Mouse (Mus musculus) heart, embryonic 12.5 days (tissue): ENCODE measurements around the gene Snx8. TPM values are rescaled to one million over a fixed set of nuclear protein-coding genes. Genes with fewer than 3 reads are reported as not detected.

Experiments used
- ATAC-seq: fragments of 200-750 bp; cut with Nextera tagmentation; 2 replicates; pipeline ENCODE4 v1.8.0; 2017; ENCODE audit warnings: moderate TSS enrichment, moderate library complexity; ENCODE audit not compliant: insufficient number of reproducible peaks, low FRiP score
- H3K27ac ChIP-seq: fragments of 300-500 bp; sonication (generic); 2 replicates; pipeline ENCODE4 v1.5.1; 2016; ENCODE audit warnings: mild to moderate bottlenecking, moderate library complexity; ENCODE audit not compliant: poor library complexity, severe bottlenecking
- H3K27me3 ChIP-seq: fragments of 300-500 bp; sonication (generic); replicated peaks from 2 replicates; pipeline ENCODE4 v1.6.1; 2016; ENCODE audit warnings: mild to moderate bottlenecking, moderate library complexity
- H3K36me3 ChIP-seq: fragments of 300-500 bp; sonication (generic); 2 replicates; pipeline ENCODE4 v1.6.1; 2016; ENCODE audit warnings: mild to moderate bottlenecking, moderate library complexity
- H3K4me1 ChIP-seq: fragments of 300-500 bp; sonication (generic); replicated peaks from 2 replicates; pipeline ENCODE4 v1.6.1; 2016; ENCODE audit warnings: mild to moderate bottlenecking
- H3K4me2 ChIP-seq: fragments of 300-500 bp; sonication (generic); 2 replicates; pipeline ENCODE4 v1.6.1; 2016; ENCODE audit warnings: mild to moderate bottlenecking, moderate library complexity
- H3K4me3 ChIP-seq: fragments of 300-500 bp; sonication (generic); 2 replicates; pipeline ENCODE4 v1.5.1; 2016; ENCODE audit warnings: mild to moderate bottlenecking
- H3K9ac ChIP-seq: fragments of 300-500 bp; sonication (generic); 2 replicates; pipeline ENCODE4 v1.6.1; 2016; ENCODE audit warnings: mild to moderate bottlenecking, moderate library complexity
- H3K9me3 ChIP-seq: fragments of 300-500 bp; sonication (generic); replicated peaks from 2 replicates; pipeline ENCODE4 v1.6.1; 2016; ENCODE audit warnings: mild to moderate bottlenecking, moderate library complexity
- WGBS: fragments of 180-500 bp; shearing (Covaris S2); methylation state at CpG from one replicate; pipeline ENCODE4 v1.1.7; 2016; 5-methylcytosine and 5-hydroxymethylcytosine counted together
- polyA plus RNA-seq: library from polyadenylated mRNA; unstranded; fragments of >200 nt; fragmentation: Nextera tagmentation; extraction: Ambion mirVana; gene quantifications from 2 replicates; pipeline ENCODE4 v1.2.1, GENCODE M21; 2016

Gene Snx8
- polyA plus RNA-seq, 1 experiment from 2014 or later = 15.2 TPM

DNA sequence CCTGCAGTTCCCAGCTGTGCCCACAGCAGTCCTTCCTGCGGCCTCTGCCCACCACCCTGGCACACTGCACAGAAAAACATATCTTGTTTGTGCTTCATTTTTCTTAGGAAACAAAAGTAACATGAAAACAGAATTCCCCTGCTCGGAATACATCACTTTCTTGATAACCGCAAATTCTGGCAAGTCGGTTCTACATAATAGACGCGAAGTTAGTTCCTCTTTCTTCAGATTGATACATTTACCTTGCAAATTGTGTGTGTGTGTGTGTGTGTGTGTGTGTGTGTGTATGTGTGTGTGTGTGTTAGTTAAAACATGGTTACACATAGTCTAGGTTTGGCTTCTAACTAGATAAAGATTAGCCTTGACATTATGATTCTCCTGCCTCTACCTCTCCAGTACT lies 6.4 kb downstream of the Snx8 start:
- Histone ChIP-seq H3K27me3 (no peaks in the 10 kb centered on the region), H3K9me3 (no peaks in the 10 kb centered on the region), H3K27ac (no peak overlapping the region), H3K4me2 (no peak overlapping the region), H3K4me1 (peaks cover 44% of the 10 kb centered on the region), H3K9ac (no peak overlapping the region), H3K36me3 (no peaks in the 10 kb centered on the region), H3K4me3 (no peak overlapping the region)
- no peak for ATAC-seq
- 89% methylated on average over 6 of the region's 6 CpGs for WGBS

DNA sequence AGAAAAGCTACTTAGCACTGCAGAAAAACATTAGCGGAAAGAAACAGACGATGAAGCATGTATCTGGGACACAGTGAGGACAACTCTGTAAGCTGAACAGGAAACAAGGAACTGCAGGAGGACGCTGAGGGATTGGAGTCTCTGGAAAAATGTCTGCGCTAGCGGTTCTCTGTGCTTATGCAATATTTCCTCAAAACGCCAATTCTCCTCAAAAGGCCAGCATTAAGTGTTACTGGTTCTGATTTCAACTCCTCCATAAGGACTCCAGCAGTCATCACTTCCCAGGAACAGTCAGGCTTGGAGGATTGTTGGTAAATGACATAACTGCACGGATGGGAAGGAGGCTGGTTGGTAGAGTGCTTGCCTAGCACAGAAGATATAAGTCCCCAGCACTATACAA lies 7.9 kb downstream of the Snx8 start:
- Histone ChIP-seq H3K27me3 (no peaks in the 10 kb centered on the region), H3K4me3 (no peak overlapping the region), H3K4me1 (peaks cover 39% of the 10 kb centered on the region), H3K9ac (no peak overlapping the region), H3K36me3 (no peaks in the 10 kb centered on the region), H3K9me3 (no peaks in the 10 kb centered on the region), H3K4me2 (no peak overlapping the region), H3K27ac (no peak overlapping the region)
- WGBS = 83% methylated on average over 7 of the region's 7 CpGs
- ATAC-seq = no peak

DNA sequence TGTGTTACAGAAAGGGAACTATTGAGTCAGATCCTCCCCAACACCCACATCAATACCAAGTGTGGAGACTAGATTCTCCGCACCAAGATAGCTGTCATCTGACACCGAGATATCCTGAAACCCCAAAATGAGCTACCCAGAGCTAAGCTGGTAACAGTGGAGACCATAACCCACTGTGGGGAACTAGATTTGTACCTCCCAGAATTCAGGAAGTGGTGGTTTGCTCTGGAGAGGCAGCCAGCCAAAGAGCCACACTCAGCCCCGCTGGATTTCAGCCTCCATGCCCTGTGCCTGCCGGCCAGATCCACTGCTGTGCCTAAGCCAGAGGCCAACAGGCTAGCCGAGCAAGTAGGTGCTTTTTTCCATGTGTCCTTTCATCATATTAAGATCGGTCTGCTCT lies 9.8 kb downstream of the Snx8 start:
- Histone ChIP-seq H3K4me2 (no peak overlapping the region), H3K4me3 (no peak overlapping the region), H3K4me1 (peaks cover 39% of the 10 kb centered on the region), H3K36me3 (no peaks in the 10 kb centered on the region), H3K27ac (no peak overlapping the region), H3K9me3 (no peaks in the 10 kb centered on the region), H3K27me3 (no peaks in the 10 kb centered on the region), H3K9ac (no peak overlapping the region)
- no peak for ATAC-seq
- WGBS = 68% methylated on average over 6 of the region's 6 CpGs

DNA sequence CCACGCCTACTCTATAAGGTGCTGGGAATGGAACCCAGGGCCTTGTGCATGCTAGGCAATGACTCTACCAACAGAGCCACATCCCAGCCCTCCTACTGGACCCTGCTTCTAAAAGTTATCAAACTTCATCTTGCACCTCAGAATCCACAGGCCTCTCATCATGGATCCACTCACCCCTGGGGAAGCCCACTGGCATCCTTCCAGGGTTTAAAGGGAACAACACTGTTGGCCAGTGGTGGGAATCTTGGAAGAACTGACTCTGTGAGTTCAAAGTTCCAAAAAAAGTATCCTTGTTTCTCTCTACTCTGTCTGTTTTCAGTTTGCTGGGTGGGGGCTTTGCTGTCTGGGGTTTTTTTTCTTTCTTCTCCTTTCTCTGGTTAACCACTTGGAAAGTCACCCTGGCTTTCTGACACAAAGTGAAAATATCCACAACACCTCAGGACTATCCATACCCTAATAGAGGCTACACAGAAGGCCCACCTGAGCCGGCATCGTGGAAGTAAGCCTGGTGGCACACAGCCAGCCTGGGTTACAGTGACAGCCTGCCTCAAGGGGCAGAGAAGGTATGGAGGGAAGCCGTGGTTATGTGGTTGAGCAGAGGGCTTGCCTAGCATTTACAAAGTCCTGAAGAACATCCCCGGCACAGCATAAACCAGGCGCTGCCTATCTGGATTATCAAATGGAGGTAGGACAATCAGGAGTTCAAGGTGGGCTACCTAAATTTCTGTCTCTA lies 10.8 kb downstream of the Snx8 start:
- WGBS = 89% methylated on average over 6 of the region's 6 CpGs
- Histone ChIP-seq H3K27me3 (no peaks in the 10 kb centered on the region), H3K27ac (no peak overlapping the region), H3K9me3 (no peaks in the 10 kb centered on the region), H3K4me2 (no peak overlapping the region), H3K36me3 (no peaks in the 10 kb centered on the region), H3K9ac (no peak overlapping the region), H3K4me3 (no peak overlapping the region), H3K4me1 (peaks cover 38% of the 10 kb centered on the region)
- no peak for ATAC-seq

DNA sequence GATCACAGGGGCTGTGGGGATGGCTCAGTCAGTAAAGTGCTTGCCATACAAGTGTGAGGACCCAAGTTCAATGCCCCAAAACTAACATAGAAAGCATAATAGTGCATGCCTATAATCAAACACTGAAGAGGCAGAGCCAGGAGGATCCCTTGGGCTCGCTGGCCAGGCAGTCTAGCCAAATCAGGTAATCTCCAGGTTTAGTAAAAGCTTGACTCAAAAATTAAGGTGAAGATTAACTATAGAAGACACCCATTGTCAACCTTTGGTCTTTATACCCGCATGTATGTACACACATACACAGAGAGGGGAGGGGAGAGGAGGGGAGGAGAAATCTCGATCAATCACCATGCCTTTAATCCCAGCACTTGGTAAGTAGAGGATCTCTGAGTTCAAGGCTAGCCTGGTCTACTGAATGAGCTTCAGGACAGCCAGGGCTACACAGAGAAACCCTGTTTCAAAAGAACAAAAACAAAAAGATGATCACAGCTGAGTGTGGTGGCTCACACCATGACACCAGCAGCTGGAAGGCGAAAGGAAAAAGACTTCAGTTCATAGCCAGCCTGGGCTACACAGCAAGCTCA lies 13.7 kb downstream of the Snx8 start:
- no peak overlapping the region for H3K27ac ChIP-seq
- H3K9ac ChIP-seq = no peak overlapping the region
- no peak overlapping the region for H3K4me3 ChIP-seq
- ATAC-seq = no peak
- no peaks in the 10 kb centered on the region for H3K27me3 ChIP-seq
- H3K4me2 ChIP-seq = no peak overlapping the region
- WGBS = 86% methylated on average over 4 of the region's 4 CpGs
- H3K4me1 ChIP-seq = peaks cover 40% of the 10 kb centered on the region
- H3K36me3 ChIP-seq = no peaks in the 10 kb centered on the region
- no peaks in the 10 kb centered on the region for H3K9me3 ChIP-seq

DNA sequence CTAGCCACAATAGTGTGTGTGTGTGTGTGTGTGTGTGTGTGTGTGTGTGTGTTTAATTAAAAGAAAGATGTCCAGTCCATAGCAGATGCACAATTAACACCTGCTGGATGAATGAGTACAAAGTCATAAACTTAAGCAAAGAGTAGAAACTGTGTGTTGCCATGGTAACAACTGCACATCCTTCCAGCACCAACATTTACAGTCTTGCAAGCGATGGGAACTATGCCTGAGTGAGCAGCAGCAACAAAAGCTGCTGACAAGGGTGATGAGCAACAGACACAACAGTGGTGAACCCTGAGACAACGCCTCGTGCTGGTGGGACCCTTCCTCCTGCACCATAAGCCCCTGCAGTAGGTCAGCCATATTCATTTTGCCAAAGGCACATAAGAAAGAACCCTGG lies 14.8 kb downstream of the Snx8 start:
- Histone ChIP-seq H3K9me3 (no peaks in the 10 kb centered on the region), H3K4me3 (no peak overlapping the region), H3K36me3 (no peaks in the 10 kb centered on the region), H3K27ac (no peak overlapping the region), H3K4me1 (peaks cover 40% of the 10 kb centered on the region), H3K4me2 (no peak overlapping the region), H3K27me3 (no peaks in the 10 kb centered on the region), H3K9ac (no peak overlapping the region)
- 28% methylated on average over 3 of the region's 3 CpGs for WGBS
- ATAC-seq = no peak

DNA sequence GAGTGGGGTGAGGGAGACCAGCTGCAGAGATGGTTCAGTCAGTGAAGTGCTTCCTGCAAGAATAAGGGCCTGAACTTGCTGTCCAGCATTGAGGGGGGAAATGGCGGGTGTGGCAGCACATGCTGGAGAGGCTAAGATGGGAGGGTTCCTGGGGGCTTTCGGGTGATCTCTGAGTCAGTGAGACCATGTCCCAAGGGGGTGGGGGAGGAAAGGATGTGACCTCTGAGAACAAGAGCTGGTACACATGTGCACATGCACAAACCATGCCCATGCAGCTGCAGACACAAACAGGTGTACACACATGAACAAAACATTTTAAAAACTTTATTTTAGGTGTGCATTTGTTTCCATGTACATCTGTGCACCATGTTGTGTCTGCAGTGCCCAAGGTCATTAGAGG lies 15.4 kb downstream of the Snx8 start:
- Histone ChIP-seq H3K27me3 (no peaks in the 10 kb centered on the region), H3K4me3 (no peak overlapping the region), H3K9ac (no peak overlapping the region), H3K4me1 (peaks cover 37% of the 10 kb centered on the region), H3K9me3 (no peaks in the 10 kb centered on the region), H3K36me3 (no peaks in the 10 kb centered on the region), H3K27ac (no peak overlapping the region), H3K4me2 (no peak overlapping the region)
- WGBS = 54% methylated on average over 2 of the region's 2 CpGs
- no peak for ATAC-seq

DNA sequence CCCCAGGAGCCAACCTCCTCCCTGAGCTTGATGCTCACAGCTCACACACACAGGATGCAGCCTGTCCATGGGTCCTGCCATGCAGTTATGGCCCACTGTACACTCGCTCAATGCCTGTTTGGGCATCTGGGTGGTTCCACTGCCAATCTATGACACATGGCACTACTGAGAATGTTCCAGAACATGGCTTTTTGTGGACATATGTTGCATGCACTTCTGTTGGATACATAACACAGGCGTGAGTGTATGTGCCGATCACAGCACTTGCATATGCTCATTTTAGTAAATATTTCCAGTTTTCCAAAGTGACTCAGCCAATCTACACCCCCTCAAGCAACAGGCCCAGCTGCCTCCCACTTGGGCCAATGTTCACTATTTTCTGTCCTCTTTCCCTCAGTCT lies 17.4 kb downstream of the Snx8 start:
- Histone ChIP-seq H3K9me3 (no peaks in the 10 kb centered on the region), H3K9ac (no peak overlapping the region), H3K4me1 (peaks cover 30% of the 10 kb centered on the region), H3K4me3 (no peak overlapping the region), H3K27me3 (no peaks in the 10 kb centered on the region), H3K36me3 (no peaks in the 10 kb centered on the region), H3K4me2 (no peak overlapping the region), H3K27ac (no peak overlapping the region)
- no peak for ATAC-seq
- 94% methylated on average over 3 of the region's 3 CpGs for WGBS

DNA sequence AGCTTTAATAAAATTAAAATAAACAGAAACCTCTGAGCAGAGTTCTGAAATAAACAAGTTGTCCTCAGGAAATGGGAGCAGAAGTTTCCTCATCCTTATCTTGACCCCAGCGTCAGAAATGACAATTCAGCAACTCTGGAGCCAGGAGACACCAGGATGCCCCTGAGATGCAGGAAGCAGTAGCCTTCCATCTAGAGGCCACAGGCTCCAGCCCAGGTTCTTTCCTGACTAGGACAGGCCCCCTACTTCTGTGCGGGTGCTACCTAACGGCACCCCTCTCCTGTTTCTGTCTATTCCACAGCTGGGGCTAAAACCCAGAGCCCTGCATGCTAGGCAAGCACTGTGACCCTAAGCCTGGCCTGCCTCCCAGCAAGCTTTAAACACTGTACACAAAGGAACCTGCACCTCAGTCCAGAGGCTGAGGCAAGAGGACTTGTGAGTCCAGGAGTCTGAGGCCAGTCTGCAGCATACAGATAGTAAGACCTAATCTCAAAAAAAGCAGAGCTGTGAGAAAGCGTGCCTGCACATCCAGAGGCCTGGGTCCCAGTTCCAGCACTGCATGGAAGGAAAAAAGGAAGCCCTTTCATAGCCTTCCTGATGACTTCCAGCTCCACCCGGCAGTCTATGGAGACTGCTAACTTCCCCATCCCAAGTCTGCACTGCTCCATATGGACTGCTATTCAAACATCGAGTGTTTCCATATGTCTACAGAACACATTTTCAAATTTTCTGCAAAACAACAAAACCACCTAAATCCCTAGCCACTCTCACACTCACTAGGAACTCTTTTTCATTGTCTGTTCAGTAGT lies 18.4 kb downstream of the Snx8 start:
- H3K4me1 ChIP-seq = peaks cover 30% of the 10 kb centered on the region
- no peak overlapping the region for H3K4me3 ChIP-seq
- peak; percentile 74; the same call in 1 of the 2 replicates for ATAC-seq
- peak overlapping the region; percentile 61 for H3K27ac ChIP-seq
- 44% methylated on average over 6 of the region's 6 CpGs for WGBS
- H3K36me3 ChIP-seq = no peaks in the 10 kb centered on the region
- no peaks in the 10 kb centered on the region for H3K27me3 ChIP-seq
- no peaks in the 10 kb centered on the region for H3K9me3 ChIP-seq
- H3K4me2 ChIP-seq = no peak overlapping the region
- no peak overlapping the region for H3K9ac ChIP-seq

DNA sequence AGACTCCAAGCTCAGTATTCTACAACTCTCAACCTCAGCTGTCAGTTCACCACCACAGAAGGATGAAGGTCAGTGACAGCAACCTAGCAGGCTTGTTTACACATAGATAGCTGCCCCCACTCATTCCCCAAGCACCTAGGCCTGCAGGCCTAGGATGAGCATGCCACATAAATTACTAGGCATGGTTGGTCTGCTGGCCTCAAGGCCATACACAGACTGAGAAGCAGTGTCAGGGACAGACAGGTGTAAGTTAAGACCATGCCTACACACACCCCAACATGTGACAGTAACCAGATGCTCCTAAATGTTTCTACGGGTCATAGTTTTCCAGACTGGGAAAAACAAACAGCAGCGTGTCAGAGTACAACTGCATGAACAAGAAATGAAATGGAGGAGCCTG lies 19.6 kb downstream of the Snx8 start:
- Histone ChIP-seq H3K27me3 (no peaks in the 10 kb centered on the region), H3K4me3 (no peak overlapping the region), H3K4me2 (no peak overlapping the region), H3K9ac (no peak overlapping the region), H3K9me3 (no peaks in the 10 kb centered on the region), H3K27ac (no peak overlapping the region), H3K4me1 (peaks cover 30% of the 10 kb centered on the region), H3K36me3 (no peaks in the 10 kb centered on the region; the same call in 1 of the 2 replicates)
- WGBS = 72% methylated on average over 2 of the region's 2 CpGs
- no peak for ATAC-seq

DNA sequence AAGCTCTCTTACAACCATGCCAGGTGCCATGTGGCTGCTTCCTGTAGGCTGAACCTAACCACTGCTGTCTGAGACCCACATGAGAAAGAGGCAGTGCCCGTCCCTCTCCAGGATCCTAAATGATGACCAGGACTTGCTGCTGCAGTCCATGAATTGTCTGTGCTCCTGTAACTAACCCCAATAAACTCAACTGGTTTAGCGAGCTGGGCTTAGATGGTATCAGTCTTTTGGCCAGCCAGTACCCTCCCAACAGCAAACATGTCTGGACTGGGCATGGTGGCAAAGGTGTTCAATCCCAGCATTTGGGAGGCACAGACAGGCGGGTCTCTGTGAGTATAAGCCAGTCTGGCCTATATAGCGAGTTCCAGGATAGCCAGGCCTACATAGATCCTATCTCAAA lies 20.1 kb downstream of the Snx8 start:
- H3K4me1 ChIP-seq = peaks cover 25% of the 10 kb centered on the region
- no peak overlapping the region for H3K4me3 ChIP-seq
- H3K27ac ChIP-seq = no peak overlapping the region
- H3K9me3 ChIP-seq = no peaks in the 10 kb centered on the region
- ATAC-seq = no peak
- no peaks in the 10 kb centered on the region; the same call in 1 of the 2 replicates for H3K36me3 ChIP-seq
- H3K27me3 ChIP-seq = no peaks in the 10 kb centered on the region
- WGBS = 86% methylated on average over 4 of the region's 4 CpGs
- no peak overlapping the region for H3K9ac ChIP-seq
- no peak overlapping the region for H3K4me2 ChIP-seq
